Mouse (Mus musculus) spleen, postnatal 36 days (tissue): Measurements from ENCODE around the gene Thsd7b.

Experiments
- DNase-seq, 2 experiments: peaks; one replicate each; pipeline ENCODE4 v3.0.0; 2022; ENCODE audit warnings: low spot score in 2 of 2, mixed read lengths in 1 of 2

Thsd7b gene

DNA sequence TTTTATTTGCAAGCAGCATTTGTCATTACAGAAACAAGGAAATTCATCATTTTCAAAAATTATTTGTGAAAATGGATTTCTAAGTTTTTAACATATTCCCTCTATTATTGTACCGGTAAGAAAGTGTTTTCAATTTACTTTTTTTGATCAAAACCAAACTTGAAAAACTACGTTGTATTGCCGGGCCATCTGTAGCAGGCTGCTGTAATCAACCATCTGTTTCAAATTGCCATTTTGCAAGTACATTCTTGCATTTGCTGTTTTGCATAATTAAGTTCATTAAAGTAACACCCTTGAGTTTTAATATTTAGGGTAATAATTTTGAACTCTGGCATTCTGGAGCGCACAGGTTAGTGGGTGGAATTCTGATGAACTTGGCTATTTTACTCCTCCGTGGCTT lies 246.6 kb downstream of the Thsd7b start:
- no peak for DNase-seq

DNA sequence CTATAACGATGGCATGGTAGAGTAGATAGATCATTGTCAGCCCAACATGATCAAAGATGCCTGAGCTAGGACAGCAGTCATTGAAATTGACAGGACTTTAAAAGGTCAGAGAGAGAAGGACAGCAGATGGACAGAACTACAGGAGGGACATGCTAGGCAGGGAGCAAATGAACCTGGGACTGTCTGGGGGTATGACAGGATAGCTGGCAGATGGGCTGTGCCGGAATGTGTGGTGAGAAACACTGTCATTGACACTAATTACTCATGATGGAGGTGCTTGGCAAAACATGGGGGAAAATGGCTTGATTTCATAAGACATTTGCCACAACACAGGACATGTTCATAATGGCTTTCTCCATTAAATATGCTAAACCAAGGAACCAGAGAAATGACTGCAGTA lies 253.9 kb downstream of the Thsd7b start:
- no peak for DNase-seq

DNA sequence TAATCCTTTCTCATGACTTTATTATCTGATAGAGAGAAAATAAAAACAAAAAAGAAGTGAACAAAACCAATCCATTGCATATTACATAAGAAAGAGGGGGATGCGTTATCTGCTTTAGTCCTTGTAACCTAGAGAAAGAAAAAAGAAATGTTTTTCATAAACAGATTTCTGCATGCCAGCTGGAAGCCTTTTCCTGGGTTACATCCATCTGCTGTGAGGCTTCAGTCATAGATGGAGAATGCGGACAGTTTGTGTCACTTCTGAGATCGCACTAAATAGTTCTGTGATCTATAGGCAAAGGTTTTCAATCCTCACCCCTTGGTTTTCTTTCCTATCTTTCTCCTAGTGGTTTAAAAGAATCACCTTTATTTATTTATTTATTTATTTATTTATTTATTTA lies 259.1 kb downstream of the Thsd7b start:
- DNase-seq = no peak

DNA sequence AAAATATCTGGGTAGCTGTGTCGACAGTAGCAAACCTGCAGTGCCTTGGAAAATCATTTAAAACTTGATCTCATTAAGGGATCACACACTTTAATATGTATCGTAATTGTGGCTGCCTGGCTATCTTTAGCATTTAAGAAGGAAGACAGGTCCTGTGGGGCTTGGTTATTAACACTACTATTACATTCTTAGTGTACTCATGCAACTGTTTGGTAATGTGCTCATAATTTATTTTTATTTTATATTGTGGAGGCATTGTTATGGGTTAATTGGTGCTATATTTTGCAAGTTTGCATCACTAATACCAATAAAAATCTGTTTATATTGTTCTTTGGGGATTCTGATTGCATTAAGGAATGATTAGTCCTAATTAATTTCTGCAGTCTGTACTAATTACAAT lies 265.4 kb downstream of the Thsd7b start:
- no peak for DNase-seq

DNA sequence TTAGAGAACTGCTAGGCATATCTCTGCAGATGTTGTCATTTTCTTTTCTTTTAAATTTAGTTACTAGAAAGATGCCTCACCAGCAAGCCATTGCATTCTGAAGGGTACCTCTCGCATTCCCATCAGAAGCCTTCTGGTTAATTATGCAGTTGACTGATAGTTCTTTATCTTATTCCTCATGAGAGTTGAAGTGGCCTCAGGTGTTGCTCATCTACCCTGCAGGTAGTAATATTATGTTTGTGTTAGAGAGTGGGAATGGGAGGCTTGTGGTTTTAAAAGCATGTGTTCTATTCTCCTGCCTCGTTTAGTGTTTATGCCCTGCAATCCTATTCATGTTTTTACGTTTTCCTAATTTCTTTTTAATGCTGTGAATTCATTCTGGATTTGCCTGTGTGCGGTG lies 265.9 kb downstream of the Thsd7b start:
- DNase-seq = no peak

DNA sequence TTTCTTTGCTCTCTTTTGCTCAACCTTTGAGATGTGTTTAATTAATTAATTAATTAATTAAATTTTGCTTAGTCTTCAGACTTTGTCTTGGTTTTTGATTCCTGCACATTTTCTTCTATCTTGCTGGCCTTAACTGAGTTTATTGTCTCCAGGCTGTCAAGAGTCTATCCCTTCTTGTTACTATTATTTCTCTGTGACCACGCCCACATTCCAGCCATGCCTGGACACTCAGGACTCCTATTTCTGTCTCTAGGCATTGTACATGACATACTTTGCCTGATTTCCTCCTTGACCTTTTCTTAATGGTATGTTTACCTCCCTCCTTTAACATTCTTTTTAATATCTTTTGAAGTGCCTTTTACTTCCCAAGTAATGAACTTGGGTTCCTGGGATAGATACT lies 267.6 kb downstream of the Thsd7b start:
- no peak for DNase-seq

DNA sequence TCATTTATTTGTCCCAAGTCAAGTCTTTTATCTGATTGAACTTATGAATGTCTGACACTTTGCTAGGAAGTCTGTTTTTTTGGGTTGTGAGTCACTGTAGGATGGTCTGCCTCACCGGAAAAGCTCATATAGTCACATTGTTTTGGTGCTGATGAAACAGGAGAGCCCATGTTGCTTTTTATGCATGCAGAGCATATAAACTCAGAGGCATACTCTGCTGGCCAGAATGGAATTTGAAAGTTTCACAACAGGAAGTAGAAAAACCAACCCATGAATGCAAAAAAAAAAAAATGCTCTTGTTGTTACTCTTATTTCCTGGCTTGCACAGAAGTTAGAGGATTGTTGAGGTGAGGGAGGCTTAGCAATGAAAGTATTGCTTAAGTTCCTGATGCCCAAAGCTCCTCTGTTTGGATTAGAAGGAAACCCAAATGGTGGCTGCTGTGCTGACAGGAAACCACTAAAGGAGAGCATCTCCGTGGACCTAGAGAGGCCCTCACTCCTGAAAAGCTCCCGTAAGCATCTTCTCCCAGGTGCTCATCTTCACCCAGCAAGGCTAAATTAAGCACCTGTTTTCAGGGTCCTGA lies 269.6 kb downstream of the Thsd7b start:
- no peak for DNase-seq

DNA sequence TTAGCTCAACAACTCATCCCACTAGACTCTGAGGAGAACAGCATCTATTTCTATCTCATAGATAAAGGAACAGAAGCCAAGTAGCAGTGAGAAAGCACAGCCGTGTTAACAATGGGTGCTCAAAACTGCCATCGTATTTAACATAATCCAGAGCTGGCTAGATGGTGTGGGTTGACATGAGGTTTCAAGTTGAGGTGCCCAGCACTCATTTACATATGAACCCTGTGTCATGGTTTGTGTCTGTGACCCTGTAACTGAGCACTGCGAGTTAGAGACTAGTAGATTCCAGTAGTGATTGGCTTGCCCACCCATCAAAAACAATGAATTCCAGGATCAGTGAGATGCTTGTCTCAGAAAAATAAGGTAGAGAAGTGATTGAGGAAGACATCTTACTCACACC lies 270.1 kb downstream of the Thsd7b start:
- DNase-seq = no peak

DNA sequence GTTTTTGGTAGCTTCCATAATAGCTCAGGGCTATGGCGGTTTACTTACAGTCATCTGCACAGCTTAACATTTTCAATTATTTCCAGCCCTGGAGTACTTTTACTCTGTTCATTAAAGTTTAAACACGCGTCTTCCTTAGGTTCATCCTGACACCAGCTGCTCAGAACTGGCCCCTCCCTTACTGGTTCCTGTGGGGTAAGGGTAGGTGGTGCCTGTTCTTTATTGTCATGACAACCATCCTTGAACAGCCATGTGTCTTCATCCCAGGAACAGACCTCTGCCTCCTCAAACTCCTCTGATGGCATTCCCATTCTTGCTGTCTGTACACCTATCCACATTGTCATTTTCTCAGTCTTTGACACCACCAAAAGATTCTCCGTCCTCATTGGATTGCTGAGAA lies 285.0 kb downstream of the Thsd7b start:
- DNase-seq = no peak

DNA sequence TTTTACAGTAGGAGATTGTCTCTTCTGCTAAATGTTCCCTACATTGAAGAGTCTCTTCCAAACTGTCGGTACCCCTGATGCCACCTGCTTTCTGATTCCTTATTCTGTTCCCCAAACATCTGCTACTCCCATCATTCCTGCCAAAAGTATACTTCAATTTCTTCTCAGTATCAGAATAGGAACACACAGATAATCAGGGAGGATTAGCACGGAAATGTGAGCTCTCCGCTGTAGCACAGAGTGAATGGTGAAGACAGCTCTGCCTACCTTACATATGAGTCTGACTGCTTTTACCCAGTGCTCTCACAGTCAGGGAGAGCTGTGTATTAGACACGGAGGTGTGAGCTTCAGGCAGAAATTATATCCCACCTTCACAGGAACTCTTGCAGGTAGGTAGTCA lies 286.0 kb downstream of the Thsd7b start:
- DNase-seq = no peak

DNA sequence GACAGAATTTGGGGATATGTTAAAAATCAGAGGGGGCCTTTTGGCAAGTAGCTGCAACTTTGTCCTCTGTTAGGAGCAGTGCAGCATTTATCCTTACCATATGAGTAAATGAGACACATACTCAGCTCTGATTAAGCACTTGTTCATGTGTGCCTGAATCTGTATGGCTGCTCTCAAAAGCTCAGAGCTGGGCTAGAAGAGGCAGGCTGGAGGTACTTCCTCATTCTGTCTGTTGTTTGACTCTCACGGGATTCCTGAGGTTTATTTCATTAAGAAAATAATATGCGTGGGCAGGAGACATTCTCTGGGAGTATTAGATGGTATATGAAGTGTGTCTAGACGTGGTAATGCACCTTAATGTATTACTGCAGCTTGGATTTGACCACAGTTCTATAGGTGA lies 286.7 kb downstream of the Thsd7b start:
- no peak for DNase-seq

DNA sequence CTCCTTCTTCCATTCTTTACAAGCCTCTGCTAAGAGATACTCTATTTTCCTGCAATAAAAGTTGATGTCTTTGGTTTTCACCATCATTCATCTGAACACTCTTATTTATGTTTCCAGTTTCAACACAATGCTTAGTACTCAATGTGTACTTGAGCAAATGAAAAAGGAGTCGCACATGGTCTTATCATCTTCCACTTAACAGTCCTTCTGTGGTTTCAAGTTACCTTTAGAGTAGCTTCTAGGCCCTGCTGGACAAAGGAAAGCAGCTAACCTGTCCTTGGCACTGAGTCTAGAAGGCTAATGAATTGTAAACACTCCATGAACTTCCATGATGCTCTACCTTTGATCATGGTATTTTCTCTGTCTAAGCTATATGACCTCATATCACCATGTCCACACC lies 289.6 kb downstream of the Thsd7b start:
- DNase-seq = no peak

DNA sequence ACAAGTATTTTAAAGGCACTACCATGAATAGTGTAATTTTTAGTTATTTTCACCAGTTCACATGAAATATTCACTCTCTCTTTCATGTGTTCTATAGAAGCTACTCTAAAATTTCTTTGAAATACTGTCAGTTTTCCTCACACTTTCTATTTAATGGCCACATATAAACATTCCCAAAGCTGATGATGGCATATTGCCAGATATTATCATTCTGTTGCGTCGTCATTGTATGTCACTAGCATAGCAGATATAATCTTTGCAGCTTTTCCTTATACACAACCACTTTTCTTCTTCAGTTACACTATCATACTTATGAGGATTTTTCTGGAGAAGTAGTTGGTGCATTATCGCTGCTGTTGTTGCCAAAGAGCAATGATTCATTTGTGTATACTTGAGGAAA lies 297.4 kb downstream of the Thsd7b start:
- no peak for DNase-seq

DNA sequence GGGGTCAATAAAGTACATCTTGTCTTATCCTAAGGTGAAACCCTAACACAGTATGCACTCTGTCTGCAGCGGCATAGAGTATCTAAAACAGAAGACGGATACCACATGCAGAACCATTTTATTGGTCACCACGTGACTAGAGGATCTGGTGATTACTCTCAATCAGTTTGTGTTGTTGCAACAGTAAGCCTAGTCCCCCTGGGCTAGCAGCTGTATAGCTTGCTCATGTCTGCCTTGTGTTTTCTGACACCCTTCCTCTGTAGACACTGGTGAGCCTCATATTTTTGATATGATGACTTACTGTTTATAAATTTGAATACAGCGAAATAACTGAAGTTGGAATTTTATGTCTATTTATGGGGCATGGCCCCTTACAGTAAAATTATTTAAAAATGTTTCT lies 306.9 kb downstream of the Thsd7b start:
- DNase-seq = no peak

DNA sequence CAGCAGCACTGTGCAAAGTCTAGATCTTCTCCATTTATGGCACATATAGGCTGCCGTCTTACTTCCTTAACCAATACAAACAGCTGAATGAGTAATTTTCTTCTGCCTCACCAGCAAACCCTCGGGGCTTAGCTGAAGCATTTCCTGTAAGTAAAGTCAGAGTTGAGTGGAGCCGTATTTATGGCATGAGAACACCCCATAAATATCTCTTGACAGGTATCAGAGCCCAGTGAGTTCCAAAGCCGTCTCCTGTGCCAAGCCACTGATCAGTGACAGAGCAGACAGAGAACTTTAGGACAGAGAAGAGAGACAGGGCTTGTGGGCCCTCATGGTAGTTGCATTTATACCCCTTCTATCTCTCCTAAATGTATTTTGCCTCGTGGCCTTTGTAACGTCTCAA lies 313.5 kb downstream of the Thsd7b start:
- DNase-seq = no peak

DNA sequence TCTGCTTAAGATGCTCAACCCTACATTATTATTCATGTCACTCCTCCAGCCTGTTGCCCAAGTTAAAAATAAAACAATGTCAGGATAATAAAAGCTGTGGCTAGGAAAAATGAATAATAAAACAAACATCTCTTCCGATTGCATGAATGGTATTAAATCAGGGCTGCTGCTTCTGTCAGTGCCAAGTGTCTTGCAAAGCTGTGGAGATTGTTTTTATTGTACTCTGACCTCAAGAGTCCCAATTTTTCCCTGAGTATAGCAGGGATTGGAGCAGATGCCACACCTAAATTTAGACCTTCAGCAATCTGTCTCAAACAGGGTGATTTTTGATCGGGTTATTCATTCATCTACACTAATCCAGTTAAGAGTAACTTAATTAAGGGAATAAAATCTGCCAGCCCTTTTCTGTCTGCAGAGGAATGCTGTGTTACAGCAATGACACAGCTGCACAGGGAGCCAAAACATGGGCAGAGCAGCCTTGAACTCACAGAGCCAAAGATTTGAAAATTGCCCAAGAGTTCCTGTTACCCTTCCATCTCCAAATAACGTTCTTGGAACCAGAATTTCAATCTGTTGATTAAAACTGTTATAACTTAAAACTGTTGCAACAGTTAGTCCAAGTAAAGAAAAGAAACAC lies 316.4 kb downstream of the Thsd7b start:
- DNase-seq = no peak

DNA sequence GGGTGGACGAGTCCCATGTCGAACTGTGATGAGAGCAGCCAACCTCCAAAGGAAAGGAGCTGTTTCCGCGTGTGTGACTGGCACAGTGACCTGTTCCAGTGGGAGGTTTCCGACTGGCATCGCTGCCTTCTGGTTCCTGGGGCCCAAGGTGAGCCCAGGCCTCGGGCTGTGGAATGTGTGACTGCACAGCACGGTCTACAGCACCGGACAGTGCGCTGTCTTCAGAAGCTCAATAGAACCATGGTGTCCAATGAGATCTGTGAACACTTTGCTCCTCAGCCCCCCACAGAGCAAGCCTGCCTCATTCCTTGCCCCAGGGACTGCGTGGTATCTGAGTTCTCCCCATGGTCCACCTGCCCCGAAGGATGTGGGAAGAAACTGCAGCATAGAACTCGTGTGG lies 322.3 kb downstream of the Thsd7b start:
- no peak for DNase-seq

DNA sequence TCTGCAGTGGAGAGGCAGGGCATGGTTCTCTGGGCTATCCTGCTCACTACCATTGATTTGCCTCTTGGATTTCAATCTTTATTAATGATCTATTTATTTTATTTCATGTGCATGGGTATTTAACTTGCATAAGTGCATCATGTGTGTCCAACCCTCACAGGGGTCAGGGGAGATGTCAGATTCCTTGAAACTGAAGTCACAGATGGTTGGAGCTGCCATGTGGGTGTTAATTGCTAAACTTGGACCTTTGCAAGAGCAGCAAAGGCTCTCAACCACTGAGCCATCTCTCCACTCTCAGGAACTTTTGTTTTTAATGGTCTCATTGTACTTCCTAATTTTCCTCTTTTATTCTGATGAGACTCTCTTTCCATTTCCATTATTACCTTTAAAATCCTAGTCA lies 327.8 kb downstream of the Thsd7b start:
- no peak for DNase-seq

DNA sequence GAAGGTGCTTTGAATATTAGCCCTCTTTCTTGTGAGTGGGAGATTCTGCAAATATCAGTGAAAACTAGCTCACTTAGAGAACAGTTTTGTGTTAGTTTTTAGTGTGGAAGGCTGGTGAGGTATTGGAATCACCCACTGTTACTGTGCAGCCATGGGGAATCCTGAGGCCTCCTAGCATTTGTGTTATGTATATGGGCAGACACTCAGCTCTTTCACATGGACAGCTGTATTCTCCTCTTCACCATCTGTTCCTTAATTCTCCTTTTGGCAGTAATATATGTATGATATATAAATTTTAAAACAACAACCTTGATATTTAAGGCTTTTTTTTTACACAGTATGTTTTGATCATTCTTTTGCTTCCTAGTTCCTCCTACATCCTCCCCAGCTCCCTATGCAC lies 329.2 kb downstream of the Thsd7b start:
- DNase-seq = no peak

DNA sequence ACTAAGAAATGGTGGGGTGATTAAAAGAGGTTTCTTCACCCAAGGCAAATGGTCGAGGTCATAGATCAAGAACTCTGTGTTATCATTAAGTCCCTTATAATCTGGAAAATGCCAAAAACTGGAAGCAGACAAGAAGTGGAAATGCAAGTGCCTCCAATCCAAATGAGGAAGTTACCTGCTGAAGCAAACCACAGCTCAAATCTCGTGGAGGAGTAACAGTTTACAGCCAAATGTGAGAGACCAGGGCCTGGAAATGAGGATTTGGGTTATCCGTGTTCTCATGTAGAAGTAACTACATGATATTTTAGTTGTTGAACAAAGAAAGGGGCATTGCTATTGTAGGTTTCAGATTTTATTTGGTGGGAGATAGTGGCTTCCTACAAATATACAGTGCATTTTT lies 335.3 kb downstream of the Thsd7b start:
- DNase-seq = no peak

DNA sequence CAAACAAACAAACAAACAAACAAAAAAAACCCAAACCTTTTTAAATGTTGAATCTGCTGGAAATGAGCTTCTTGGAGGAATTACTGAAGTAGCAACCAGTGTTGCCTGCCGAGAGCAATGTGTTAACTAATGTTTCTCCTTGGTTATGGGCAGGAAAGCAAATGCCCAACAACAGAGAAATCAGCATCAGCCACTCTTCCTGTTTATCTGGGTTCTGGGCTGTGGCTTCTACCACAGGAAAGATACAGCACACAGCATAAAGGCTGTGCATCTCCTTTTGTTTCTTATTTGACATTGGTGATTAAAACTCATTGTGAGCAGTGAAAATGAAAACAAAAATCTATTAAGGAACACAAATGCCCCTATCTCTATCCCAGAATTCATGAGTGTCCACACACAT lies 343.0 kb downstream of the Thsd7b start:
- no peak for DNase-seq

DNA sequence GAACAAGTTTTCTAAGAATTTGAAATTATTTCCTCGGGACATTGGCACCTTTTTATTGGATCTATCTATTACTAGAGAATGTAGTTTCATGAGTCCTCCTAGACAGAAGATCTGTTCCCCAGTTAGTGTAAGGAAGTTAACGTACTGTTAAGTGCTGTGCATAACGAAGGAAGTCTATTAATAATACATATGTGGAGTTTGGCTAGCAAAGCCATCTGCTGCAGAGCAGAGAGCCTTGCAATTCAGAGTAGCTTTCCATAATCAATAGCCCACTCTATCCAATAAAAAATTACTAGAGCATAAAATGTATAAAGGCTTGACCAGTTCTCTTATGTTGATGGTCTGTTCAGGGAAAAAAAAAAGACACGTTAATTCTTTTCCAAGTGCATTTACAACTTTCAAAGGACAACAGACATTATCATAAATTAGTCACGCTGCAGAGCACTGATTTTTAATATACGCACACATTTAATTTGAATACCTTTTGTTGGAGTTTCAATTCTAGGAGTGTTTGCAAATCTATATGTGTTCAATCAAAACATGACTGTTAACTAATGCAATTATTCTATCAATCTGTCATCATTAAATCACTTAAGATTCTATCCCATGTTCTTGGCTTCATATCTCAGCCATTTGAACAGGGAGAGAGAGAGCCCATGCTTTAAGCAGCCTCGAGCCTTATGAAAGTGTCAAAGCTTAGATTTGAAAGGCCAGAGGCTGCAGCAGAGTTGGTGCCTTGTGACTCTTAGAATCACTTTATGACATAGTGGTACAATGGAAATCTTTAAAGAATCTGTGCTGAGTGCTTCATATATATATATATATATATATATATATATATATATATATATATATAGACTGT lies 346.6 kb downstream of the Thsd7b start:
- DNase-seq = no peak

DNA sequence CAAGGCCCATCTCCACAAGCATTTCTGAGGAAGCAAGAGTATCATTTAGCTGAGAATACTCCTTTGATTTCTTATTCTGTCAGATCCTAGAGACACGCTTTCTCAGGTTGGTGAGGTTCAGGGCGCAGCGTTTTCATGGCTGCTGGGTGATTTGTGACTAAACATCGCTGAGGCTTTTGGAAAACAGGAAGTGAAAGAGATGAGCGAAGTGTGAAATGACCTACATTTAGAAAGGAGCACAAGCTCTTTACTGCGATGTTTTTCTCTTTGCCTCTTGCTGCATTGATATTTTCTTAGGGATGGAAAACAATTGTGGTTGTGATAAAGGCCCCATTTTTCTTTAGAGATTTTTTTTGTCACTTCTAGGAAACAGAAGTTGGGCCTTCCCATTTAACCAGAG lies 351.4 kb downstream of the Thsd7b start:
- DNase-seq = no peak
